Mouse (Mus musculus): ENCODE measurements around the gene Gnaq.

DNA sequence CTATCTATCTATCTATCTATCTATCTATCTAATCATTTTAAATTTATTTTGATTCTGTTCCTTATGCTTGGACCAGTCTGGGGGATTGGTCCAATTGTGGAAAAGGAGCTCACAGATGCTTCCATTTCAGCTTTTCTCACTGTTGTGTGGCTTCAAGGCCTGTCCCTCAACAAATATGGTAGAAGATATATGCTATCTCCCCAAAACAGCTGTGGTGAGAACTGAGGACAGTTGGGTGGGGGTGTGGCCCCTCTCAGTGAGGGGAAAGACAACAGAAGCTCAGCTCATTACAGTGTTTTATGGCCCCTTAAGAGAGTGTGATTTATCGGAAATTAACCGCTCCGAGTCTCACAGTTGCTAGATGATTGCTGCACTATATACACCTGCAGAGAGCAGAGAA, 158.5 kb downstream of the Gnaq start:
- TF ChIP-seq TAL1 (IDR thresholded peaks at IDR 0.05; ENCODE audit: low read length) = no peak
- no peak for TF ChIP-seq GATA1 (IDR thresholded peaks at IDR 0.05; ENCODE audit: low read length)

Data from erythroblast, embryonic 14.5 days (primary cell).